Mouse (Mus musculus): ENCODE results near the gene Tk1.

Tk1 gene

GRCm38 (mm10) chr11:117768725-117769682 is 56.9 kb downstream of the Tk1 start:
- DNase-seq (ENCODE audit: low spot score): no peak

DNA sequence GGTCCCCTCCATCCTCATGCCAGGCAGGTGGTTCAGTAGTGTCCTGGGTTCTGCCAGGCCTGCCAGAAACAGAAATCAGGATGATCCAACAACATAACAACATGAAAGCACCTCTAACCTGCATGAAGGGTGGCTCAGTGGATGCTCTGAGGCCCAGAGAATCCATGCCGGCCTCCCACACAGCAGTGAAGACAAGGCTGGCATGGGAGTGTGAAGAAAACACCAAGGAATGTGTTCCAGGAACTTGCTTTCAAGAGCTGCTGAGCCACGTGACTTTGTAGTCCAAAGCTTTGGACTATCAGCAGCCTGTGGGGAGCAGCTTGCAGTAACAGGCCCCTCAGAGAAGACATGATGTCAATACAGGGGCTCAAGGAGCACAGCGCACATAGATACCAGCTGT is 59.6 kb downstream of the Tk1 start:
- no peak for DNase-seq (ENCODE audit: low spot score)
